Mouse (Mus musculus) heart, postnatal 14 days (tissue): ENCODE data around the gene Hist1h2ad. TPM values are rescaled to one million over a fixed set of nuclear protein-coding genes. Genes with fewer than 3 reads are reported as not detected.
"Not testable (repeated sequence)": the region's sequence is repeated elsewhere in the genome, so short reads cannot be mapped to it uniquely, and the experiment has no call there.

Source experiments
- DNase-seq, 2 experiments: peaks; one replicate each; pipeline ENCODE4 v3.0.0; 2021 to 2022
- intact Hi-C: fragments of 180-260 bp; cut with DNase I; formaldehyde crosslinking; loops from one replicate; pipeline ENCODE4 v1.15.1; 2025
- total RNA-seq, 2 experiments: library from RNA; stranded (reverse); gene quantifications; 2 replicates each; pipeline ENCODE4 v1.2.3; 2021

Hist1h2ad gene
- total RNA-seq, 2 experiments from 2014 or later = 15.1 to 24.5 TPM

- intact Hi-C loops = not testable (repeated sequence)
These were observed 12.7 kb upstream of the Hist1h2ad start for GRCm38 (mm10) chr13:23561531-23561882.

GRCm38 (mm10) chr13:23561883-23562659 is 12.1 kb upstream of the Hist1h2ad start, which contains the start of gene Hist1h3e:
TSS of gene Hist1h3e (minus strand) at chr13:23562369.
- peak; percentile 89 to 94 for DNase-seq
- intact Hi-C loops = not testable (repeated sequence)

More at GRCm38 (mm10) chr13:23561531-23561882, 12.7 kb upstream of the Hist1h2ad start:
- not testable (repeated sequence) for DNase-seq

- DNase-seq = peak in 1 of 2 experiments; percentile 40
- intact Hi-C loops = no loop called here
These were observed 11.3 kb upstream of the Hist1h2ad start for GRCm38 (mm10) chr13:23562699-23563462.

GRCm38 (mm10) chr13:23564482-23564881 is 9.7 kb upstream of the Hist1h2ad start:
- intact Hi-C loops = no loop called here
- DNase-seq = no peak

GRCm38 (mm10) chr13:23570261-23571021 is 3.7 kb upstream of the Hist1h2ad start:
- DNase-seq = not testable (repeated sequence)
- intact Hi-C loops = loop anchor here (5.0 kb wide), 1 partner anchor 1533 kb away; the partner anchor contains the start of genes Hist1h2ah and Hist1h2bk

GRCm38 (mm10) chr13:23571022-23571503 is 3.1 kb upstream of the Hist1h2ad start, which contains the start of the genes Hist1h2ae and Hist1h2bg:
TSS of gene Hist1h2ae (minus strand) at chr13:23571220.
TSS of gene Hist1h2bg (plus strand) at chr13:23571396.
- intact Hi-C loops = loop anchor here (5.0 kb wide), 1 partner anchor 1534 kb away; the partner anchor contains the start of genes Hist1h2ah and Hist1h2bk
- DNase-seq = peak; percentile 51 to 55

GRCm38 (mm10) chr13:23571504-23572217 is 2.5 kb upstream of the Hist1h2ad start:
- not testable (repeated sequence) for DNase-seq
- intact Hi-C loops = loop anchor here (5.0 kb wide), 1 partner anchor 1534 kb away; the partner anchor contains the start of genes Hist1h2ah and Hist1h2bk

- intact Hi-C loops = loop anchor here (5.0 kb wide), 1 partner anchor 1535 kb away; the partner anchor contains the start of genes Hist1h2ah and Hist1h2bk
- DNase-seq = no peak
These were observed 1.8 kb upstream of the Hist1h2ad start for GRCm38 (mm10) chr13:23572218-23573033.

GRCm38 (mm10) chr13:23573034-23573897 is 915 bp upstream of the Hist1h2ad start:
- not testable (repeated sequence) for DNase-seq
- intact Hi-C loops = loop anchor here (5.0 kb wide), 1 partner anchor 1536 kb away; the partner anchor contains the start of genes Hist1h2ah and Hist1h2bk

GRCm38 (mm10) chr13:23574546-23575170 is 477 bp downstream of the Hist1h2ad start:
- intact Hi-C loops = loop anchor here (5.0 kb wide), 1 partner anchor 1537 kb away; the partner anchor contains the start of genes Hist1h2ah and Hist1h2bk
- not testable (repeated sequence) for DNase-seq

GRCm38 (mm10) chr13:23575271-23575851 is 1.2 kb downstream of the Hist1h2ad start, which contains the start of gene Hist1h3d:
TSS of gene Hist1h3d (plus strand) at chr13:23575763.
- peak in 1 of 2 experiments; percentile 44 for DNase-seq
- intact Hi-C loops = no loop called here

- intact Hi-C loops, DNase-seq: not testable (repeated sequence)
These were observed 1.7 kb downstream of the Hist1h2ad start for GRCm38 (mm10) chr13:23575864-23576313.

GRCm38 (mm10) chr13:23576351-23576881 is 2.2 kb downstream of the Hist1h2ad start:
- intact Hi-C loops = no loop called here
- no peak for DNase-seq

GRCm38 (mm10) chr13:23576906-23577639 is 2.9 kb downstream of the Hist1h2ad start:
- no peak for DNase-seq
- intact Hi-C loops = no loop called here

GRCm38 (mm10) chr13:23577835-23578234 is 3.7 kb downstream of the Hist1h2ad start:
- DNase-seq = no peak
- intact Hi-C loops = no loop called here
